Mouse (Mus musculus) monocyte, adult 2 months (primary cell): ENCODE results near the gene Pomgnt1.

Experiments used
- DNase-seq, 2 experiments: peaks; one replicate each; pipeline ENCODE4 v3.0.0; 2022; ENCODE audit warnings: low spot score in 2 of 2, low read depth in 1 of 2

Gene Pomgnt1

DNA sequence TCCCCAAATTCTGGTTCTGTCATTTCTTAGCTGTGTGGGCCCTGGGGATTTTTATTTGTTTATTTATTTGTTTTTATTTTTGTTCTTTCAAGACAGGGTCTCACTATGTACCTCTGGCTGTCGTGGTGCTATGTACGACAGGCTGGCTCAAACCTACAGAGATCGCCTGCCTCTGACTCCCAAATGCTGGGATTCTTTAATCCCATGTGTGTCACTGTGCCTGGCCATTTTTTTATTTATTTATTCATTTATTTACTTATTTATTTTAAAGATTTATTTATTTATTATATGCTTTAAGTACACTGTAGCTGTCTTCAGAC lies 45.7 kb downstream of the Pomgnt1 start:
- DNase-seq, result no peak

DNA sequence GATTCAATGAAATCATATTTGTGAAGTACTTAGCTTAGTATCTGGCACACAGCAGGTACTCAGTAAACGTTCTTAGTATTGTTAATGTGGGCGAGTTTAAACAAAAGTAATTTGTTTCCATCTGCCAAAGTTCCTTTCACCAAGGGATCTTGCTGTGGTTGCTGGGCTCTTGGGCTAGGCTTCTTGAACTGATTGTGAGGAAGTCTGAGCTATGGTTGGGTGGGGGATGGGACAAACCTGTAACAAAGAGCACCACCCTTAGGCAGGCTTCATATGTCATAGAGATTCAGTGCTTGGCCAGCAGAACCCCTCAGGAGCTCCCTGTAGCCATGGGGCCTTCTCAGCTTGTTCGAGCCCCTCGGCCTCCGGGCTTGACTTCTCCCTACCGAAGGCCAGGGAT lies 49.4 kb downstream of the Pomgnt1 start, which contains the start of the genes 1700042G07Rik and Gm49337:
Gene 1700042G07Rik, plus strand, starts transcription at position 301 of the 400 bp plus-strand sequence.
Gene Gm49337, plus strand, starts transcription at position 313 of the 400 bp plus-strand sequence.
- DNase-seq, result no peak

DNA sequence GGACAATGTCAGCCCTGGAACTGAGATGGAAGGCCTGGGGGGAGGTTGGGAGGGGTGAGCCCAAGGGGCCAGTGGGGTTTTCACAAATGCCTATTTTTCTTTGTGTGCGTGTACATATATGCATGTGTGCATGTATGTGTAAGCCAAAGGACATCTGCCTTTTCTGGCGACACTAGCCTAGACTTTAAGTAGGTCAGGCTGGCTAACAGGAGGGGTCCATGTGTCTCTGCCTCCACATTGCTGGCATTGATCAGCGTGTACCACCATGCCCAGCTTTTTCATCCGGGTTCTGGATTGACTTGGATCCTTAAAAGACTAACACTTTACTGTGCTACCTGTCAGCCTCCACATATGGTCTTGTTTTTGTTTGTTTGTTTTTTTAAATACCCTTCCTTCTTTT lies 50.1 kb downstream of the Pomgnt1 start:
- DNase-seq, result no peak

DNA sequence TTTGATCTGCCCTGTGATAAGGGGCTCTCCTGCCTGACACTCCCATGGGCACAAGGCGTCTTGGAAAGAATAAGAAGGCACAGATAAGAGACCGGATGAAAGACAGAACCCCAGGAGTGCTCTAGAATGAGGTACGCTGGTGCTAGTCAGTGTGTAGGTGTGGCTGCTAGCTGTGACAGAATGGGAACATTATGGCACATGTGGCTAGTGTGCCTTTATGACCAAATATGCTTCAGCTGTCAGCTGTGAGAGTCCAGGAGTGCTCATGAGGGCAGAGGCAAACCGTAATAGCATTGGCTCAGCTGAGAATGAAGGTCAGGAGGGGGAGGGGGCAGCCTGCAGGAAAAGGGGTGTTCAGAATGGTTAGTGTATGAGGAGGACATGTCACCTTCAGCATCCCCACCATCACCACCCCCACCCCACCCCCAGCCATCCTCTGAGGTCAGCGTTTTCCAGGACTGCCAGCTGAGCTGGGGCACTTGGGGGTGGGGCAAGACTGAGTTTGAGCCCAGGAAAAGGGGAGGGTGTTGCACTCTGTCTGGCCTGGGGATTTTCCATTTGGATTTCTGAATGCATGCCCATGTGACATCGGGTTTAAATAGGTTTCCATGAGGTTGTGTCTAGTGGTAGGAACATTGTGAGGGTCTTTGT lies 51.0 kb downstream of the Pomgnt1 start:
- no peak for DNase-seq

DNA sequence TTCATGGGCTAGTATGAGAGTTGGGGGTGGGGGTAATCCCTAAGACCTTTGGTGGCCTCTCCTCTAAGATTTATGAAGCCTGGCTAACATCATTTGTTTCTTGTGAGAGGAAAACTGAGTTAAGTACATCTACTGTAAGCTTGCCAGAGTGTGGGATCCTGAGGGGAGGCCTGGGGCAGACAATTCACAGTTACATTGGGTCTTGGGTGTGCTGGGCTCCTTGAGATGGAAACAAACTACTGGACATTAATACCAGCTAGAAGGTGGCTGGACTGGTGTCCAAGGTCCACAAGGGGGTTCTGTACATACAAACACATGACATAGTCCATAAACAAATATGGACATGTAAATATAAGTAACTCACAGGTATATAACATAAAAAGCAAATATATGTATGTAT lies 51.5 kb downstream of the Pomgnt1 start:
- no peak for DNase-seq

DNA sequence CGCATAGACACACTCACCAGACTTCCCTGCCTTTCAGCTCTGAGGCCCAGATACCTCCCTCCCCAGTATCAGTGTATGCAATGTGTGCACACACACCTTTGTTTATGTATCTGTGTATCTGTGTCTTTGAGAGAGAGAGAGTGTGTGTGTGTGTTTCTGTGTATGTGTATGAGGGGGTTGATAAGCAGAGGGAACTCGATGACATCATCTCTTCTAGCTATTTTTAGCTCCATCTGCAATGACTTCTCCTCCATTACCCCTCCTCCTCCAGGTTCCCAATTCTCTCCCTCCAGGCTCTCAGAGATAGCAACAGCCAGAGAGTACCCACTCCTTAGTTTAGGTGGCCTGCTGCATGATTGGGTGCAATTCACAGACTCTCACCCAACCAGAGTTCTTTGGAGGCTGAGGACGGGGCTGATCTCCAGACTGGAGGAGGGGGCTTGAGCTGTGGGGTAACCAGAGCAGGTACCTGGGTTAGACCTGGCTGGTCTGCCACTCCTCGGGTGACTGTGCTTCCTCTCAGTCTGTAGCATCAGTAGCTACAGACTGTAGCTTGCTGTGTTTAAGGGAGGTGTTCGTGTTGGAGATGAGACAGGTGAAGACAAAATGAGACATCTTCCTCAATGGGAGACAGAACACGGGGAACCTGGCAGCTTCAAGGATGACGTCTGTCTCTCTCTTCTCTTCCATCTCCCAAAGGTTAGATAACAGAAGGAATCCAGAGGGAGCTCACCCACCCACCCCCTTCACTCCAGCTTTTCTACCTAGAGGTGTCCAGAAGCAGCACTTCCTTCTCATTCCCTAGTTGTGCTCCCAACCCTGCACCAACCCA lies 52.3 kb downstream of the Pomgnt1 start:
- no peak for DNase-seq

DNA sequence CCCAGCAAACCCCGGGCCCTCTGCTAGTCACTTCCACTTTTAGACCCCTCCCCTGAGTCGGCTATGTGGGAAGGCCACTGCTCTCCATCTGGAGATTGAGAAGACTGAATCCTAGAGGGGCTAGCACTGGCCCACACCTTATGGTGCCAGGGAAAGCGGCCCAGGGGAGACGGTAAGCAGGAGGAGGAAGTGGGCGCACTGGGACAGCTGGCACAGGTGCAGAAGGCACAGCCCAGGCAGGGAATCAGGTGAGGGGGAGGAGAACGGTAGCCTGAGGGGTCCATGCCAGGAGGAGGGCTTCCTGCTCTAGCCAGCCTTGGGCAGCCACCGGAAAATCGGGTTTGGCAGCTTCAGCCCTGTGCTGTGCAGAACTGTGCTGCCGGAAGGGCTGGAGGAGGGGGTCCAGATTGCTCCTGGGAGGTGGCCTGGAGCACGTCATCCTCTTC lies 52.9 kb downstream of the Pomgnt1 start:
- DNase-seq, result no peak

DNA sequence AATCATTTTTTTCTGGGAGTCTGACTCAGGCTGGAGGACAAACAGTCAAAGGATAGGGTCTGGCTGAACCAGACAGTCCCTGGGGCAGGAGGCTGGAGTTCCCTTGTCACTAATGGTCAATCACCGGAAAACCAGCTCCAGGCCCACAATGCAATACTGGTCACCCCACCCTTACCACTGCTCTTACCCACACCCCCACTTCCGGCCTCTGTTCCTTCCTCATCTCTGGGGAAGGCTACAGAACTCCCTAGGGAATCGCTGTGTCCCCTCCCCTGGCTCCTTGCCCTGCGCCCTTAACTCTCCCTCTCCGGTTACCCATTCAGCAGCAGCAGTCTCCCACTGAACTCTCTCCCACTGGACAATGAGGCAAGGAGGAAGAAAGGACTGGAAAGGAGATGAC lies 53.5 kb downstream of the Pomgnt1 start:
- no peak for DNase-seq

DNA sequence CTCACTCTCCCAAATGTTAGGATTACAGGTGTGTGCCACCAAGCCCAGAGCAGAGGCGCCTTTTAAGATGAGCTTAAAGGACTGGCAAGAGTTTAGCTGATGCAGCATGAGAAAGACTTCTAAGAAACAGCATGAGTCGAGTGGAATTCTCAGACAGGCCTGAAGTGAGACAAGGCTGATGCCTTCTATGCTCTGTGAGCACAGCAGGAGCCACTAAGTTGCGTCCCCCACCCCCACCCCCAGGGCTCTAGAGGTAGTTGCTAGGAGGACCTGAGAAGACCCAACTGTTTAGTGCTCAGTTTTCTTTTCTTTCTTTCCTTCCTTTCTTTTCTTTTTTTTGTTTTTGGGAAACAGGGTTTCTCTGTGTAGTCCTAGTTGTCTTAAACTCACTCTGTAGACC lies 58.4 kb downstream of the Pomgnt1 start:
- DNase-seq, result no peak

DNA sequence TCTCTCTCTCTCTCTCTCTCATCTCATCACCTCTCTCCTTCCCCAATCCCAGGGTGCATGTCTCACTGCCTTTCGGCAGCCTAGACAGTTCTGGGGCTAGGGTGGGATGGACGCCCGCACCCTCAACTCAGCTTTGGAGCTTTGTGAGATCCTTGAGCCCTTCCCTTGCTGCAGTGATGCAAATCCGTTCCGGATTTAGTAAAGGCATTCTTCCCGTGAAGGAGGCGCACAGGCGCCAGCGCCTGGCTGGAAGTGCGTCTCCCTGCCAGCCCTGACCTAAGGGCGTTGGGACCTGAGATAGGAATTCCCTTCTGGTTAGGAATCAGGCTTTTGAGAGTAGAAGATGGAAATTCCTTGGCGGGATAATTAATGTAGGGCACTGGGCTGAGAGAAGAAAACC lies 59.1 kb downstream of the Pomgnt1 start:
- no peak for DNase-seq

DNA sequence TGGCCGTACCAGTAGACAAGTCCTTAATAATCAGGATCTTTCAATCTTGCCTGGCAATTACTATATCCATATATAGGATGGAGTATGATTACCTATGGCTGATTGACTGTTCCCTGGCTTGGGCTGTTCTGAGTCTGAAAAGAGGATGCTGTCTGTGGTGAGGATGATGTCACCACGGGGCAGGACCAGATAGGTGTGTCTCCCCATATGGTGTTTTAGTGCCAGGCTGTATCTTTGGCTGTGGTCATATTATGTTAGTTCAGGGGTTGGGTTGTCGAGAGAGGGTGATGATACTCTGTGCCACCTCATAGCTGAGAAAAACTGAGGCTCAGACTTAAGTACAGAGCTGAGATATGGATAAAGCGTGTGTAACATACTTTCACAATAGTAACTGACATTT lies 61.4 kb downstream of the Pomgnt1 start:
- no peak for DNase-seq

DNA sequence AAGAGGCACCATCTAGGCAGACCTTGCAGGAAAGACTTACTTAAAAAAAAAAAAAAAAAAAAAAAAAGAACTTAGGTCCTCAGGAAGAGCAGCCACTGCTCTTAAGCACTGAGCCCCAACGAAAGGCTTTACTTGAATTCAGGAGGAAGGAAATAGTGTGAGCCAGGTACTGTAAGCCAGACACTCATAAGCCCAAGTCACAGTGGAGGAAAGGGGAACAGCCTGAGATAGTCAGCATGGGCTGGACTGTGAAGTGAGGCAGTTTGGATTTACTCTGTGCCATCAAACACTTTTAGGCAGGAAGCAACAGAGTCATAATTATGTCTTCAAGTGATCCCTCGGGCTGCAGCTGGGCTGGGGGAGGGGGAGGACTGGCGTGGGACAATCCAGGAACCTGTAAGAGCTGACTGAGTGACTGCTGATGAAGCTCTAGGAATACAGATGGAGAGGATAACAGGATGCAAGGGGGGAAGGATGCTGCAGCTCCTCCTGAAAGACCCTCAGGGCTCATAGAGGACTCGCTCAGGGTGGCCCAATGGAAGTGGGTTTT lies 68.7 kb downstream of the Pomgnt1 start:
- DNase-seq, result no peak

DNA sequence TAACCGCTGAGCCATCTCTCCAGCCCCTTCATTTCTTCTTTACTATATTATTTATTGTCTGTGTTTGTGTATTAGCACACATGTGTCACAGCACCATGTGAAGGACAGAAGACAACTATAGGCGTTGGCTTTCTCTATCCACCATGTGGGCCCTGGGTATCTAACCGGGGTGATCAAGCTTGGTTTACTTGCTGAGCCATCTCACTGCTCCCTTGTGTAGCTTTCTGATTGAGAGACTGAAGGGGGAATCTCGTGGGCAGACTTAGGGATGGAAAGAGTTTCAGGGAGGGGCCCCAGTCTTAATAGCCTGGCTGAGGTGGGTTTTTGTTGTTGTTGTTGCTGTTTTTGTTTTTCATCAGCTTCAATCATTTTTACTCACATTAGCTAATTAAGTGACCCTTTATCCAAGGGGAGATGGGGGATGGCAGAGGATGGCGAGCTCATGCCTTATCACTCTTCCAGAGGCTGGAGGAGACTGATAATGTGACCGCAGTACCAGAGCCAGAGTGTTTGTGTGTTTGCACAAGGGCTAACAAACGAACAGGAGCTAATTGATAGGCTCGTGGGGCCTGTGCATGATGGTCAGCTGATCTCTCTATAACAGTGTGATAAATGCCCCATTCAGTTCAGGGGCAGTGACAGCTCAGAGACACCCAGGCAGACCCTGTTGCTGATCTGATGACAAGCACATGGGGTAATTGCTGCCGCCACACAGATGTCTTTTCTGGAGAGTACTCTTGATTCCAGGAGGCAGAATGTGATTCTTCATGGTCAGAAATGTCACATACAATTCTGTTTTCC lies 70.1 kb downstream of the Pomgnt1 start:
- no peak for DNase-seq

DNA sequence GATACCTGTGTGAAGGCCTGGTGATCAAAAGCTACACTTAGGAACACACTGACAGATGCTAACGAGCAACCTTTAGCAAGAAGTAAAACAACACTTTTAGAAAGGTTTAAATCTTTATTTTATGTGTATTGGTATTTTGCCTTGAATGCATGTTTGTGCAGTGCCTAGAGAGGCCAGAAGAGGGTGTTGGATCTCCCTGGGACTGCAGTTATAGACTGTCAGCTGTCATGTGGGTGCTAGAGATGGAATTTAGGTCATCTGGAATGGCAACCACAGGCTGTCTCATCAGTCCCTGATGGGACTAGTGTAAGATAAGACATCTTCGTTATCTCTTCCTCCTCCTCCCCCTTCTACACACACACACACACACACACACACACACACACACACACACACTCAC lies 74.8 kb downstream of the Pomgnt1 start:
- no peak for DNase-seq

DNA sequence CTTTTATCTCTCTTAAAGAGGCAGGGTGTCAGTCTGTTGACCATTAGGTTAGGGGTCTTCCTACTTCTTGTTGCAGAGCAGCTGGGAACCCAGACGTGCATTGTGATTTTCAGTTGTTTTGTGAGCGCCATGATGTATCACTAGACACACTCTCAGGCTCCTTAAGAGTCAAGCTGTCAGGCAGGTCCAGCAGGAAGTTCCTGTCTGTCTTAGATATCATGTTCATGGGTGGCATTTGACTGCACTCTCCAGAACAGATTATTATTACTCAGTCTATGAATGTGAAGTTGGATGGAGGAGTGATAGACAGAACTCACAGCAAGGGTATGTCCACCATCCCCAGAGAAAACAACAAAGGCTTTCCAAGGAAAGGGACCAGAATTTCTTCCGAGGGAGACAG lies 80.8 kb downstream of the Pomgnt1 start:
- no peak for DNase-seq

DNA sequence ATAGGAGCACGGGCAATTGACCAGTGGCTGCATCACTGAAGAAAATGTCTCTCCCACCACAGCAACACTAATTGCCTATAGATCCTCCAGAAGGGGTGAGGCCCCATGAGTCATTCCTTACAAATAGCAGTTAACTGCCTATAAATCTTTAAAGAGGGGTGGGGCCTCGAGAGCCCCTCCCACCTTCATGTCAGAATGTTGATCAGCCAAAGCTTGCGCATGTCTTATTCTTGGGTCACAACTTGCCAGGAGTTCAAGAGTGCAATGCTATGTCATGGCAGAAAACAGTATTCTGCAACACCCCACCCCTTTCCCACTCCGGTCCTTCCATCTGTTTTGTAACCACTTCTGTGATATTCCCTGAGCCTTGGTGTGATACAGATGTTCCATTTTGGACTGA lies 82.9 kb downstream of the Pomgnt1 start:
- DNase-seq, result no peak

DNA sequence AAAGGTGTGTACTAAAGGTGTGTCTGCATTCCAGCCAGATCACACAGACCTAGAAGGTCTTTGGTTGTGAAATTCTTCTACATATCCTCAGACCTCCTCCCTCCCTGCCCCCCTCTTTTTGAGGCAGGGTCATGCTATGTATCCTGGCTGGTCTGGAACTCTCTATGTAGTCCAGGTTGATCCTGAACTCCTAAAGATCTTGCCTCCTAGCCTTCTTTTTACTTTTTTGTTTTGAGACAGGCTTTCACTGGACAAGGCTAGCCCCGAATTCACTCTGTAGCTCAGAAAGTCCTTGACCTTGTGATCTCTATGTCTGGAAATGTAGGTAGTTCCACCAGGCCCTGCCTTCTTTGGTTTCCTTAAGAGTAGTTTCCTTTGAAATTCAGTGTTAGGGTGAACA lies 85.3 kb downstream of the Pomgnt1 start:
- DNase-seq, result no peak
